Mouse (Mus musculus): ENCODE results near the gene Rpl18. TPM values are rescaled to one million over a fixed set of nuclear protein-coding genes. Genes with fewer than 3 reads are reported as not detected.
A peak's percentile ranks its signal among the peaks of the same experiment; 100 is the strongest.

Rpl18 gene
- polyA plus RNA-seq (2015; fragmentation: Nextera tagmentation; extraction: Ambion mirVana) = 1,315 and 1,426 TPM in 2 replicates

- peak; percentile 98 for DNase-seq (ENCODE audit: low spot score)
Observed at GRCm38 (mm10) chr7:45715090-45715708, at the start of gene Rpl18. Gene Rpl18, plus strand, starts transcription at chr7:45715457.

- no peak for DNase-seq (ENCODE audit: low spot score)
Observed at GRCm38 (mm10) chr7:45666161-45666560, 49.1 kb upstream of the Rpl18 start, which contains the start of gene Fut2. Gene Fut2, minus strand, starts transcription at chr7:45666394.

GRCm38 (mm10) chr7:45667761-45668160 is 47.5 kb upstream of the Rpl18 start:
- DNase-seq (ENCODE audit: low spot score) = no peak

GRCm38 (mm10) chr7:45668921-45669320 is 46.3 kb upstream of the Rpl18 start:
- no peak for DNase-seq (ENCODE audit: low spot score)

GRCm38 (mm10) chr7:45677627-45678295 is 37.5 kb upstream of the Rpl18 start:
- DNase-seq (ENCODE audit: low spot score) = no peak

- no peak for DNase-seq (ENCODE audit: low spot score)
Observed at GRCm38 (mm10) chr7:45678513-45678912, 36.7 kb upstream of the Rpl18 start.

GRCm38 (mm10) chr7:45679966-45680621 is 35.2 kb upstream of the Rpl18 start:
- DNase-seq (ENCODE audit: low spot score) = no peak

- DNase-seq (ENCODE audit: low spot score) = peak; percentile 40
Observed at GRCm38 (mm10) chr7:45681046-45681736, 34.1 kb upstream of the Rpl18 start.

GRCm38 (mm10) chr7:45682144-45683126 is 32.8 kb upstream of the Rpl18 start:
- DNase-seq (ENCODE audit: low spot score) = peak; percentile 90

- peak; percentile 14 for DNase-seq (ENCODE audit: low spot score)
Observed at GRCm38 (mm10) chr7:45683396-45684050, 31.7 kb upstream of the Rpl18 start, which contains the start of gene Ntn5. Gene Ntn5, plus strand, starts transcription at chr7:45684022.

- DNase-seq (ENCODE audit: low spot score) = no peak
Observed at GRCm38 (mm10) chr7:45685811-45686210, 29.4 kb upstream of the Rpl18 start.

- no peak for DNase-seq (ENCODE audit: low spot score)
Observed at GRCm38 (mm10) chr7:45686841-45687240, 28.4 kb upstream of the Rpl18 start.

- no peak for DNase-seq (ENCODE audit: low spot score)
Observed at GRCm38 (mm10) chr7:45689099-45689498, 26.2 kb upstream of the Rpl18 start.

GRCm38 (mm10) chr7:45689800-45690199 is 25.5 kb upstream of the Rpl18 start:
- no peak for DNase-seq (ENCODE audit: low spot score)

GRCm38 (mm10) chr7:45692364-45692763 is 22.9 kb upstream of the Rpl18 start:
- DNase-seq (ENCODE audit: low spot score) = no peak

- no peak for DNase-seq (ENCODE audit: low spot score)
Observed at GRCm38 (mm10) chr7:45693921-45694591, 21.2 kb upstream of the Rpl18 start, which contains the start of gene Sec1. Gene Sec1, minus strand, starts transcription at chr7:45694402.

- peak; percentile 50 for DNase-seq (ENCODE audit: low spot score)
Observed at GRCm38 (mm10) chr7:45695098-45695497, 20.2 kb upstream of the Rpl18 start.

- no peak for DNase-seq (ENCODE audit: low spot score)
Observed at GRCm38 (mm10) chr7:45697894-45698293, 17.4 kb upstream of the Rpl18 start.

- no peak for DNase-seq (ENCODE audit: low spot score)
Observed at GRCm38 (mm10) chr7:45699523-45700141, 15.6 kb upstream of the Rpl18 start, which contains the start of gene Car11. Gene Car11, plus strand, starts transcription at chr7:45699843.

All from thymus, postnatal 0 days (tissue).